Mouse (Mus musculus): ENCODE results near the gene Slc22a23. TPM values are rescaled to one million over a fixed set of nuclear protein-coding genes. Genes with fewer than 3 reads are reported as not detected.

Slc22a23 gene
- polyA plus RNA-seq, 1 experiment: 43.9 TPM

DNA sequence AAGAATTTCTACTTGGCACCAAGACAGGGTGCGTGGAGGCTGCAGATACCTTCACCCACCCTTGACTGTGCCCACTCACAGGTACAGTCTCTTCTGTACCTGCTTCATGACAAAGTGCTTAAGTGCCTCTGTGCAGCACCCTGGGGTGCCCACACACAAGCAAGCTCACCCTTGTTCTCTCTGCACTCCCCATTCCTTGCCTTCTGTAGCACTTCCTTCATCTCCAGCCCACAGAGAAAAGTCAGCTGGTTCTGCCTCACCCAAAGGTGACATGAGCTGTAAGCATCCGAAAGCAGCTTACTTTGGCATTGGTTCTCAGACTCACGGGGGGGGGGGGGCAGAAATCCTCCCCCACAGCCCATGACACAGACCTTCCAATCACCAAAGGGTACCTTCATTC, 130.1 kb downstream of the Slc22a23 start:
- 73% methylated on average over 3 of the region's 3 CpGs for WGBS
- TF ChIP-seq CTCF (IDR thresholded peaks at IDR 0.05; ENCODE audit: borderline replicate concordance, insufficient read depth, low read depth, low read length) (no peak), POLR2A (IDR thresholded peaks at IDR 0.05; ENCODE audit: borderline replicate concordance, insufficient read depth, low read length) (no peak)

DNA sequence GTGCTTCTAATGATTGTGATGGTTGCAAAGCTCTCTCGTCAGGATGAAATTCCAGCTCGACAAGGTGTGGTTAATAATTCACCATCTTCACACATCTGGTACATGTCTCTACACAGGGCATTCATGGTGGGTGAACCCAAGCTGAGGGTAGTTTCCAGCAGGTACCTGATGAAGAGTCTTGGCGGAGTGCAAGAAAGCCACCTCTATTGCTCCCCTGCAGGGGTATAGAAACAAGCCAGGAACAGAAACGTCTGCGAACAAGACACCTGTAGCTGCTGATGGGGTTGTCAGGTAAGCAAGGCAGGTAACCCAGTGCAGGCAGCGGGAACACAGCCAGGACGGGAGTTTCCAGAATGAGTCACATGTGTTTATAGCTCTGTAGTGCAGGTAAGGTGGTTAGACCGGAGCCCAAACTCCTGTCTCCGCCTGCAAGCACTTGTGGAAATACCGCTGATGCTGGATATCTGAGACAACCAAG, 132.2 kb downstream of the Slc22a23 start:
- 84% methylated on average over 10 of the region's 10 CpGs for WGBS
- no peak overlapping the region for H3K4me3 ChIP-seq (replicated peaks; ENCODE audit: insufficient read depth, low read depth, low read length)
- H3K27ac ChIP-seq (ENCODE audit: insufficient read depth, low read length): no peak overlapping the region
- DNase-seq: no peak
- no peak for TF ChIP-seq POLR2A (IDR thresholded peaks at IDR 0.05; ENCODE audit: borderline replicate concordance, insufficient read depth, low read length)
- no peak for TF ChIP-seq CTCF (IDR thresholded peaks at IDR 0.05; ENCODE audit: borderline replicate concordance, insufficient read depth, low read depth, low read length)
- no peaks in the 10 kb centered on the region for H3K27me3 ChIP-seq (ENCODE audit: control insufficient read depth, insufficient read depth, low read length)
- H3K4me1 ChIP-seq (ENCODE audit: control insufficient read depth, insufficient read depth, low read length): no peaks in the 10 kb centered on the region

More for the DNA sequence above, 130.1 kb downstream of the Slc22a23 start:
- H3K4me1 ChIP-seq (ENCODE audit: control insufficient read depth, insufficient read depth, low read length): no peaks in the 10 kb centered on the region
- H3K27ac ChIP-seq (ENCODE audit: insufficient read depth, low read length): no peak overlapping the region
- DNase-seq: no peak
- no peaks in the 10 kb centered on the region for H3K27me3 ChIP-seq (ENCODE audit: control insufficient read depth, insufficient read depth, low read length)
- H3K4me3 ChIP-seq (replicated peaks; ENCODE audit: insufficient read depth, low read depth, low read length): no peak overlapping the region

DNA sequence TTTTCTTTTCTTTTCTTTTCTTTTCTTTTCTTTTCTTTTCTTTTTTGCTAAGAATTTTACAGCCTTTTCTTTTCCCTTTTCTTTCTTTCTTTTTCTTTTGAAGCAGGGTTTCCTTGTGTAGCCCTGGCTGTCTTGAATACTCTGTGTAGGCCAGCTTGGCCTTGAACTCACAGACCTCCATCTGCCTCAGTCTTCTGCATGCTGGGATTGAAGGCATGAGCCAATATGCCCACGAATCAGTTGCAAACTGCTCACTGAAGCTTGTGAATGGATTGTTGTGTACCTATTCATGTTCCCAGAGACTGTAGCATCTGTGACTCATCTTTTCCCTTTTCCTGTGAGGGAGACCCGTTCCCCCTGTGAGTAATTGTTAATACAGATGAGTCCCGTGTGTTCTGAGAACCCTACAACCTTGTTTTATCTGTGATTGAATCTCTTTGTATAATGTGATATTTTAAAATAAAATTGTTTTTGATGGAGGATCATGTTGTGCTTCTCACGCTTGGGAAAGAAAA, 133.7 kb downstream of the Slc22a23 start:
- 37% methylated on average over 4 of the region's 4 CpGs for WGBS
- no peaks in the 10 kb centered on the region for H3K27me3 ChIP-seq (ENCODE audit: control insufficient read depth, insufficient read depth, low read length)
- TF ChIP-seq CTCF (IDR thresholded peaks at IDR 0.05; ENCODE audit: borderline replicate concordance, insufficient read depth, low read depth, low read length) (no peak), POLR2A (IDR thresholded peaks at IDR 0.05; ENCODE audit: borderline replicate concordance, insufficient read depth, low read length) (no peak)
- H3K27ac ChIP-seq (ENCODE audit: insufficient read depth, low read length): no peak overlapping the region
- no peak for DNase-seq
- H3K4me3 ChIP-seq (replicated peaks; ENCODE audit: insufficient read depth, low read depth, low read length): no peak overlapping the region
- H3K4me1 ChIP-seq (ENCODE audit: control insufficient read depth, insufficient read depth, low read length): no peaks in the 10 kb centered on the region

DNA sequence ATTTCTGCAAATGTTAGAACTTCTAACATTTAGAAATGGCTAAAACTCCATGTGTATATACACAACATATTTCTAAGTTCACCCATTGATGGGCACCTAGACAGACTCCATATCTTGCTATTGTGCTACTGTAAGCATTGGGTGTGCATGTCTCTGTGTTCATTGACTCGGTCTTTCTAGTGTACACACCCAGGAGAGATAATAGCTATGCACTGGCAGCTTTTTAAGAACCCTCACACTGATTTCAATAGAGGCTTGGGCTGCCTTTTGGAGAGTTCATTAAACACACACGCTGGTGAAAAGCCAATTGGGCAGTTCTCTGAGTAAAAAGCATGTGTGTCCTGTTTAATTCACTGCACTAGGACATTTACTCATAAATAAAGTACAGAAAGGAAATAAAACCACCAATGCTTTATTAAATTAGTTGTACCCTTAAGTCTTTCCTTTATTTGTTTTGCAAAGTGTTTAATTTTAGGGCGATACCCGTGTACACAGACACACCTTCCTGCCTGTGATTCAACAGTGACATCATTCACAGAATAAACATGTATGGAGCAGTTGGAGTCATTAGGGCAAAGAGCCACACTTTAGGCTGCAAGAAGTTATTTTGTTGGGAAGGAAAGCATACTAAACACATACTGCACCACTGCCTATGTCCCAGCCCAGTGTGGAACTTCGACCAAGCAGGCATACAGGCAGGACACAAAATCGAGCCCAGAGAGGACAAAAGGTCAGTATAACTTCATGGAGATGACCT, 137.1 kb downstream of the Slc22a23 start:
- Histone ChIP-seq H3K4me1 (ENCODE audit: control insufficient read depth, insufficient read depth, low read length) (no peaks in the 10 kb centered on the region), H3K4me3 (replicated peaks; ENCODE audit: insufficient read depth, low read depth, low read length) (no peak overlapping the region), H3K27ac (ENCODE audit: insufficient read depth, low read length) (no peak overlapping the region), H3K27me3 (ENCODE audit: control insufficient read depth, insufficient read depth, low read length) (no peaks in the 10 kb centered on the region)
- WGBS: 85% methylated on average over 6 of the region's 6 CpGs
- DNase-seq: no peak
- TF ChIP-seq CTCF (IDR thresholded peaks at IDR 0.05; ENCODE audit: borderline replicate concordance, insufficient read depth, low read depth, low read length): no peak
- no peak for TF ChIP-seq POLR2A (IDR thresholded peaks at IDR 0.05; ENCODE audit: borderline replicate concordance, insufficient read depth, low read length)

DNA sequence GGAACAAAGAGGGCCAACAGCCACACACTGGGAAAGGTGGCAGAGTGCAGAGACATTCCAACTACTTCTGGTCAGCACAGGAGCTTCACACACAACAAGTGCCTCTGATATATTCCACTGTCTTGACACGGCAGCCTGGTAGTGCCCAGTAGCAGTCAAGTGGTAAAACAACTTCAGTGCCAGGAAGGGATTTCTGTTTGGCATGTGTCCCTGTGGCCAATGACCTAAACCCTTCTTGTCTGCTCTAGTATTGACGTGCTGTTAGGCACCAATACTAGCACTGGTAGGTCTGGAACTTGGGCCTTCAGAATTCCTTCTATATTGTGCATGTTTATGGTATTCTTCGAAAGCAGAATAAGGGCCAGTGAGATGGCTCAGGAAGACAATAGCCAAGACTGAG, 139.8 kb downstream of the Slc22a23 start:
- Histone ChIP-seq H3K27ac (ENCODE audit: insufficient read depth, low read length) (no peak overlapping the region), H3K4me1 (ENCODE audit: control insufficient read depth, insufficient read depth, low read length) (no peaks in the 10 kb centered on the region), H3K27me3 (ENCODE audit: control insufficient read depth, insufficient read depth, low read length) (no peaks in the 10 kb centered on the region), H3K4me3 (replicated peaks; ENCODE audit: insufficient read depth, low read depth, low read length) (no peak overlapping the region)
- 60% methylated on average over 3 of the region's 3 CpGs for WGBS
- TF ChIP-seq CTCF (IDR thresholded peaks at IDR 0.05; ENCODE audit: borderline replicate concordance, insufficient read depth, low read depth, low read length) (no peak), POLR2A (IDR thresholded peaks at IDR 0.05; ENCODE audit: borderline replicate concordance, insufficient read depth, low read length) (no peak)
- no peak for DNase-seq

DNA sequence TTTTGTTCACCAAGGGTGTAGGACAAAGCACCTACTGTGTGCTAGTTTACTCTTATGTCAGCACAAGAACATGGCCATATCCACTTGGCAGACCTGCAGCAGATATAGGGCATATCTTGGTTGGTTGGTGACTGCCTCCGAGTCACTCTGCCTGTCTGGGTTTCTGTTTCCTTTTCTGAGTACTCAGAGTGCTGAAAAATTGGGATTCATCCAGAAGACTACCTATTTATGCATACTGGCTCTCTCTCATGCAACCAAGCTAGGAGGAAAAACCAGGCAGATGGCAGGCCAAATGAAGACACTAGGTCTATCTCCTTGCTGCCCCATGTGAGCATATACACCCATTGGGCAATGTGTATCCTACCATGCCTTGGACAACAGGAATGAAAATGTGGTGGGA, 149.3 kb downstream of the Slc22a23 start:
- WGBS: 36% methylated on average over 1 of the region's 1 CpGs

DNA sequence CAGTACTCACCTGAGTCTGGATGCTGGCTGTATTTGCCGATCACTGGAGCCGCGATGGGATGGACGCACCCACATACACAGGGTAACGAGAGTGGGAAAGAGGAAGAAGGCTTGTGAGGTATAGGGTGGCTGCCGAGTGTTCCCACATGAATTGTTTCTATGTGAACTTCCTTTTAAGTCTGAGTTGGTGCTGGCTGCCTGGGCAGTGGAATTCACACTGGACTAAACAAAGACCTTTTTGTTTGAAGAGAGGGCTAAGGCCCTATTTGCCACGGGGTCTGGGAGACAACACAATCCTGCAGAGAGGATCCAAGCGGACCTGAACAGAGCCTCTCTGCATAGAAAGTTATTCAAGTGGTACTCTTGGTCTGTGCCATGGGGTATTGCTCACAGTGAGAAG, 151.6 kb downstream of the Slc22a23 start:
- Histone ChIP-seq H3K4me3 (replicated peaks; ENCODE audit: insufficient read depth, low read depth, low read length) (no peak overlapping the region), H3K27ac (ENCODE audit: insufficient read depth, low read length) (no peak overlapping the region), H3K4me1 (ENCODE audit: control insufficient read depth, insufficient read depth, low read length) (no peaks in the 10 kb centered on the region; the same call in 1 of the 2 replicates), H3K27me3 (ENCODE audit: control insufficient read depth, insufficient read depth, low read length) (no peaks in the 10 kb centered on the region)
- TF ChIP-seq POLR2A (IDR thresholded peaks at IDR 0.05; ENCODE audit: borderline replicate concordance, insufficient read depth, low read length) (no peak), CTCF (IDR thresholded peaks at IDR 0.05; ENCODE audit: borderline replicate concordance, insufficient read depth, low read depth, low read length) (no peak)
- DNase-seq: no peak
- 53% methylated on average over 8 of the region's 8 CpGs for WGBS

More for the DNA sequence above, 149.3 kb downstream of the Slc22a23 start:
- TF ChIP-seq CTCF (IDR thresholded peaks at IDR 0.05; ENCODE audit: borderline replicate concordance, insufficient read depth, low read depth, low read length) (no peak), POLR2A (IDR thresholded peaks at IDR 0.05; ENCODE audit: borderline replicate concordance, insufficient read depth, low read length) (no peak)
- no peak overlapping the region for H3K27ac ChIP-seq (ENCODE audit: insufficient read depth, low read length)
- peak in 1 of 2 experiments; percentile 11 for DNase-seq
- H3K4me3 ChIP-seq (replicated peaks; ENCODE audit: insufficient read depth, low read depth, low read length): no peak overlapping the region
- H3K4me1 ChIP-seq (ENCODE audit: control insufficient read depth, insufficient read depth, low read length): no peaks in the 10 kb centered on the region; the same call in 1 of the 2 replicates
- no peaks in the 10 kb centered on the region for H3K27me3 ChIP-seq (ENCODE audit: control insufficient read depth, insufficient read depth, low read length)

Data from cerebellum, adult 2 months (tissue).